Mouse (Mus musculus) heart, postnatal 0 days (tissue): ENCODE results near the gene Eral1. TPM values are rescaled to one million over a fixed set of nuclear protein-coding genes. Genes with fewer than 3 reads are reported as not detected.

Experiments
- ATAC-seq: fragments of 200-750 bp; cut with Nextera tagmentation; 2 replicates; pipeline ENCODE4 v1.8.0; 2017; ENCODE audit warnings: low read depth, moderate number of reproducible peaks, moderate library complexity; ENCODE audit not compliant: insufficient read depth
- DNase-seq: peaks from one replicate; pipeline ENCODE4 v3.0.0-alpha.2; 2016; ENCODE audit warnings: low spot score
- H3K27ac ChIP-seq: fragments of 300-500 bp; sonication (generic); 2 replicates; pipeline ENCODE4 v1.5.1; 2014; ENCODE audit warnings: low read depth, mild to moderate bottlenecking
- H3K27me3 ChIP-seq: fragments of 300-500 bp; sonication (generic); 2 replicates; pipeline ENCODE4 v1.6.1; 2014; ENCODE audit warnings: low read length, mixed read lengths; ENCODE audit not compliant: control insufficient read depth, insufficient read depth
- H3K36me3 ChIP-seq: fragments of 300-500 bp; sonication (generic); replicated peaks from 2 replicates; pipeline ENCODE4 v1.6.1; 2014; ENCODE audit warnings: low read length, mixed read lengths; ENCODE audit not compliant: control insufficient read depth, insufficient read depth
- H3K4me1 ChIP-seq: fragments of 300-500 bp; sonication (generic); 2 replicates; pipeline ENCODE4 v1.6.1; 2014; ENCODE audit warnings: antibody characterized with exemption; ENCODE audit not compliant: control insufficient read depth, insufficient read depth
- H3K4me2 ChIP-seq: fragments of 300-500 bp; sonication (generic); 2 replicates; pipeline ENCODE4 v1.6.1; 2014; ENCODE audit warnings: low read depth, mild to moderate bottlenecking, low read length, moderate library complexity
- H3K4me3 ChIP-seq: fragments of 300-500 bp; sonication (generic); 2 replicates; pipeline ENCODE4 v1.5.1; 2014; ENCODE audit warnings: low read depth, low read length
- H3K9ac ChIP-seq: fragments of 300-500 bp; sonication (generic); replicated peaks from 2 replicates; pipeline ENCODE4 v1.6.1; 2014; ENCODE audit warnings: low read depth, low read length, mixed read lengths
- H3K9me3 ChIP-seq: fragments of 300-500 bp; sonication (generic); replicated peaks from 2 replicates; pipeline ENCODE4 v1.6.1; 2016; ENCODE audit warnings: low read length; ENCODE audit not compliant: control insufficient read depth
- CTCF ChIP-seq: IDR thresholded peaks from 2 replicates; pipeline ENCODE4 v1.5.1; 2016; ENCODE audit warnings: antibody characterized with exemption, control low read depth, low read depth
- EP300 ChIP-seq: IDR thresholded peaks from 2 replicates; pipeline ENCODE4 v1.6.1; 2016; ENCODE audit warnings: antibody characterized with exemption, low read depth
- WGBS: fragments of 180-500 bp; shearing (Covaris S2); extraction: QIAGEN DNeasy Blood & Tissue Kit; methylation state at CpG from one replicate; pipeline ENCODE4 v1.1.7; 2014; 5-methylcytosine and 5-hydroxymethylcytosine counted together
- polyA plus RNA-seq: library from polyadenylated mRNA; unstranded; fragments of >200 nt; fragmentation: Nextera tagmentation; extraction: Ambion mirVana; gene quantifications from 2 replicates; pipeline ENCODE4 v1.2.1, GENCODE M21; 2015
- total RNA-seq: library from RNA; depleted of rRNA; stranded (reverse); fragments of >200 nt; gene quantifications from 2 replicates; pipeline ENCODE4 v1.2.3, GENCODE M21; 2014; ENCODE audit warnings: low replicate concordance

Eral1 gene
- total and polyA plus RNA-seq, 2 experiments from 2014 or later: 19.7 to 33.5 TPM

- no peak overlapping the region for H3K9ac ChIP-seq
- peak overlapping the region; percentile 47; the same call in 1 of the 2 replicates for H3K27ac ChIP-seq
- 60% methylated on average over 5 of the region's 5 CpGs for WGBS
- H3K27me3 ChIP-seq: no peaks in the 10 kb centered on the region
- DNase-seq (no peak), ATAC-seq (no peak; the same call in 1 of the 2 replicates)
- no peak overlapping the region for H3K4me2 ChIP-seq
- no peak for TF ChIP-seq CTCF
- no peak for TF ChIP-seq EP300
- no peak overlapping the region for H3K4me3 ChIP-seq
- H3K4me1 ChIP-seq: no peaks in the 10 kb centered on the region
- no peaks in the 10 kb centered on the region for H3K9me3 ChIP-seq
- H3K36me3 ChIP-seq: no peaks in the 10 kb centered on the region
These were observed 7.6 kb upstream of the Eral1 start for GRCm38 (mm10) chr11:78087756-78088281.

- Histone ChIP-seq H3K9me3 (no peaks in the 10 kb centered on the region), H3K4me3 (no peak overlapping the region), H3K27me3 (no peaks in the 10 kb centered on the region), H3K36me3 (no peaks in the 10 kb centered on the region), H3K4me2 (no peak overlapping the region), H3K27ac (peak overlapping the region; percentile 47; the same call in 1 of the 2 replicates), H3K4me1 (no peaks in the 10 kb centered on the region), H3K9ac (no peak overlapping the region)
- no peak for DNase-seq
- 71% methylated on average over 4 of the region's 4 CpGs for WGBS
- no peak for ATAC-seq
- no peak for TF ChIP-seq CTCF
- no peak for TF ChIP-seq EP300
These were observed 6.8 kb upstream of the Eral1 start for GRCm38 (mm10) chr11:78086925-78087479.

- Histone ChIP-seq H3K9ac (no peak overlapping the region), H3K27ac (peak overlapping the region; percentile 30; the same call in 1 of the 2 replicates), H3K4me3 (no peak overlapping the region), H3K4me2 (no peak overlapping the region), H3K4me1 (peaks cover 13% of the 10 kb centered on the region; the same call in 1 of the 2 replicates), H3K27me3 (no peaks in the 10 kb centered on the region), H3K36me3 (no peaks in the 10 kb centered on the region), H3K9me3 (no peaks in the 10 kb centered on the region)
- TF ChIP-seq CTCF: no peak
- TF ChIP-seq EP300: no peak
- 0% methylated on average over 1 of the region's 1 CpGs for WGBS
- 0 out of 2 replicates have a peak, but pooled peaks have one; percentile 18 for ATAC-seq
- peak; percentile 21 for DNase-seq
These were observed 3.4 kb upstream of the Eral1 start for GRCm38 (mm10) chr11:78083595-78083994.

DNA sequence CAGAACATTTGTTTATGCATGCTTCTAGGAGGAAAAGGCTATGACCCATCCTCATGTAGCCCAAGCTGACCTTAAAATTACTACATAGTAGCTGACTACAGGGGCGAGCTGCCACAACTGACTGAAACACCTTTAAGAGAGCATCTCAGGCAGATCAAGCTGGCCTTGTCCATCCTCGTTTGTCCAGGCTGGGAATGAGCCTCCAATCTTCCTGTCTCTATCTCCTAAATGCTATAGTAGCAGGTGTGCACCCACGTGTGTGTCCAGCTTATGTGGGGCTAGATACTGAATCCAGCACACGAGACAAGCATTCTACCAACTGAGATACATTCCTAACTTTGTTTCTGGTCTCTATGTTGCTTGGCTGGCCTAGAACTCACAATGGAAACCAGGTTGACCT is 5.5 kb downstream of the Eral1 start:
- H3K4me3 ChIP-seq: no peak overlapping the region
- no peak overlapping the region for H3K9ac ChIP-seq
- ATAC-seq (no peak), DNase-seq (no peak)
- peaks cover 6% of the 10 kb centered on the region; the same call in 1 of the 2 replicates for H3K4me1 ChIP-seq
- H3K4me2 ChIP-seq: no peak overlapping the region
- no peaks in the 10 kb centered on the region for H3K27me3 ChIP-seq
- H3K36me3 ChIP-seq: peaks cover 50% of the 10 kb centered on the region
- WGBS: 86% methylated on average over 4 of the region's 4 CpGs
- TF ChIP-seq CTCF (no peak), EP300 (no peak)
- H3K27ac ChIP-seq: no peak overlapping the region
- no peaks in the 10 kb centered on the region for H3K9me3 ChIP-seq

DNA sequence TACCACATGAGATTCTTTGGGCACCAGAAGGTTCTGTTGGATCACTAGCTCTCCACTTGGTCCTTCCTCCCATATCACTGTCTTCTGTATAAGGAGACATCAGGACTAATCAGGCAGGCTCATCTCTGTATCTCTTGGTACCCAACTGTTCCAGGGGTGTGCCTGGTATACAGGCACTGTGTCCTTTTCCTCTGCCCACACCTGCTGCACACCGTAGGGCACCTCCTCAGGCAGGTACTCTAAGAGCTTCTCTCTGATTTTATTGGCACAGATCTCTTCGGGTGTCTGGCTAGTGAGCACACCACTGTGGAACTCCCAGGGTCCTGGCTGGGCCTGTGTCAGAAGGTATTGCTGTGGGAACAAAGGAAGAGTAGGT is 5.9 kb downstream of the Eral1 start:
- ATAC-seq (no peak), DNase-seq (no peak)
- Histone ChIP-seq H3K9me3 (no peaks in the 10 kb centered on the region), H3K27me3 (no peaks in the 10 kb centered on the region), H3K4me1 (peaks cover 2% of the 10 kb centered on the region; the same call in 1 of the 2 replicates), H3K4me3 (no peak overlapping the region), H3K27ac (no peak overlapping the region), H3K9ac (no peak overlapping the region), H3K4me2 (no peak overlapping the region), H3K36me3 (peaks cover 50% of the 10 kb centered on the region)
- TF ChIP-seq CTCF: no peak
- no peak for TF ChIP-seq EP300
- 85% methylated on average over 2 of the region's 2 CpGs for WGBS
